Mouse (Mus musculus) midbrain, embryonic 11.5 days (tissue): ENCODE measurements at regions not wholly inside any gene's neighbourhood (a gene's known extent, or its start where the extent isn't known, plus 50 kb on each side); places are given as distances from the start of the nearest gene placed in this dataset.

Source experiments
- ATAC-seq: fragments of 200-750 bp; cut with Nextera tagmentation; 2 replicates; pipeline ENCODE4 v1.8.0; 2017; ENCODE audit warnings: moderate TSS enrichment, moderate library complexity; ENCODE audit not compliant: low FRiP score
- DNase-seq: peaks from one replicate; pipeline ENCODE4 v3.0.0; 2015; ENCODE audit warnings: low spot score; ENCODE audit errors: missing footprints
- H3K27ac ChIP-seq: fragments of 300-500 bp; sonication (generic); 2 replicates; pipeline ENCODE4 v1.5.1; 2014; ENCODE audit warnings: low read depth, low read length
- H3K27me3 ChIP-seq: fragments of 300-500 bp; sonication (generic); 2 replicates; pipeline ENCODE4 v1.6.1; 2014; ENCODE audit warnings: mild to moderate bottlenecking, low read length, moderate library complexity, mixed read lengths; ENCODE audit not compliant: control insufficient read depth, insufficient read depth
- H3K36me3 ChIP-seq: fragments of 300-500 bp; sonication (generic); 2 replicates; pipeline ENCODE4 v1.6.1; 2014; ENCODE audit warnings: mild to moderate bottlenecking, low read length, moderate library complexity, mixed read lengths; ENCODE audit not compliant: control insufficient read depth, insufficient read depth
- H3K4me1 ChIP-seq: fragments of 300-500 bp; sonication (generic); 2 replicates; pipeline ENCODE4 v1.6.1; 2014; ENCODE audit warnings: low read length; ENCODE audit not compliant: control insufficient read depth, insufficient read depth
- H3K4me2 ChIP-seq: fragments of 300-500 bp; sonication (generic); 2 replicates; pipeline ENCODE4 v1.6.1; 2014; ENCODE audit warnings: mild to moderate bottlenecking, moderate library complexity
- H3K4me3 ChIP-seq: fragments of 300-500 bp; sonication (generic); 2 replicates; pipeline ENCODE4 v1.5.1; 2014; ENCODE audit warnings: low read depth, low read length
- H3K9ac ChIP-seq: fragments of 300-500 bp; sonication (generic); 2 replicates; pipeline ENCODE4 v1.6.1; 2014; ENCODE audit warnings: low read length
- H3K9me3 ChIP-seq: fragments of 300-500 bp; sonication (generic); 2 replicates; pipeline ENCODE4 v1.6.1; 2016; ENCODE audit warnings: low read length; ENCODE audit not compliant: control insufficient read depth
- WGBS: fragments of 180-500 bp; shearing (Covaris S2); extraction: QIAGEN DNeasy Blood & Tissue Kit; methylation state at CpG from one replicate; pipeline ENCODE4 v1.1.7; 2014; 5-methylcytosine and 5-hydroxymethylcytosine counted together

- H3K27me3 ChIP-seq: no peaks in the 10 kb centered on the region
- no peaks in the 10 kb centered on the region for H3K9me3 ChIP-seq
- H3K27ac ChIP-seq: no peak overlapping the region
- no peaks in the 10 kb centered on the region for H3K4me1 ChIP-seq
- DNase-seq (no peak), ATAC-seq (no peak)
- H3K4me3 ChIP-seq: no peak overlapping the region
- no peak overlapping the region for H3K4me2 ChIP-seq
- WGBS: 95% methylated on average over 1 of the region's 1 CpGs
- H3K36me3 ChIP-seq: no peaks in the 10 kb centered on the region
- H3K9ac ChIP-seq: no peak overlapping the region
These were observed 475.3 kb downstream of the Dach1 start for GRCm38 (mm10) chr14:97694238-97694637.

- ATAC-seq (no peak), DNase-seq (no peak)
- H3K27me3 ChIP-seq: no peaks in the 10 kb centered on the region
- 87% methylated on average over 3 of the region's 3 CpGs for WGBS
- H3K27ac ChIP-seq: no peak overlapping the region
- no peak overlapping the region for H3K4me2 ChIP-seq
- H3K4me1 ChIP-seq: no peaks in the 10 kb centered on the region
- no peak overlapping the region for H3K4me3 ChIP-seq
- H3K9me3 ChIP-seq: no peaks in the 10 kb centered on the region
- no peak overlapping the region for H3K9ac ChIP-seq
- no peaks in the 10 kb centered on the region for H3K36me3 ChIP-seq
These were observed 484.9 kb downstream of the Dach1 start for GRCm38 (mm10) chr14:97684617-97685016.

- no peaks in the 10 kb centered on the region for H3K4me1 ChIP-seq
- DNase-seq: no peak
- ATAC-seq: no peak
- H3K4me3 ChIP-seq: no peak overlapping the region
- no peaks in the 10 kb centered on the region for H3K27me3 ChIP-seq
- H3K27ac ChIP-seq: no peak overlapping the region
- no peak overlapping the region for H3K9ac ChIP-seq
- no peaks in the 10 kb centered on the region for H3K36me3 ChIP-seq
- 79% methylated on average over 2 of the region's 2 CpGs for WGBS
- H3K9me3 ChIP-seq: no peaks in the 10 kb centered on the region
- no peak overlapping the region for H3K4me2 ChIP-seq
These were observed 501.8 kb downstream of the Dach1 start for GRCm38 (mm10) chr14:97667806-97668205.

DNA sequence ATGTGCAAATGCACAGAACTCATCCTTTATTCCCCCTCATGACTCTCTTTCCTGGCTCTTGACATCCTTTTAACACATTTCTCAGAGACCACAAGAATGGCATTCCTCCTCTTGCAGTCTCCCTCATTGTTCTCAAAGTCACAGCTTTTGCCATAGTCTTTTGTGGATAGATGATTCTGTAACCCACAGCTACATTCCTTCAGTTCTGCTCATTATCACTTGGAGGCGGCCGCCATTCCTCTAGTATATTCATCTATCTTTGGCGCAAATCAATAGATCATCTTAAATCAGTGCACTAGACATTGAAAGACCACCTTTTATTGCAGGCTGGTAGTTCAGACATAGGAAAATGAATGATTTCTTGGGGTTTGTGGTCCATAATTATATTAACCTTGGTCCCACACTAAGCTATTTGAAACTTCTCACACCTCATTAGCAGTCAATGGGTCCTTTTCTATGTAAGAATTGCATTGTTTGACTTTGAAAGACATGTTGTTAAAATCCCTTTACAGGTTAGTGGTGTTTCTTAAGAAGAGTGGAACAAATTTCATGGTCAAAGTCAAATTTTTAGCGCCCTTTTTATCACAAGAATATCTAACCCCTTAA is 531.3 kb downstream of the Dach1 start:
- Histone ChIP-seq H3K27me3 (no peaks in the 10 kb centered on the region), H3K4me3 (no peak overlapping the region), H3K4me1 (no peaks in the 10 kb centered on the region), H3K9me3 (no peaks in the 10 kb centered on the region), H3K9ac (no peak overlapping the region), H3K27ac (no peak overlapping the region), H3K4me2 (no peak overlapping the region), H3K36me3 (no peaks in the 10 kb centered on the region)
- ATAC-seq (peak; percentile 88), DNase-seq (no peak)
- WGBS: 36% methylated on average over 4 of the region's 4 CpGs

DNA sequence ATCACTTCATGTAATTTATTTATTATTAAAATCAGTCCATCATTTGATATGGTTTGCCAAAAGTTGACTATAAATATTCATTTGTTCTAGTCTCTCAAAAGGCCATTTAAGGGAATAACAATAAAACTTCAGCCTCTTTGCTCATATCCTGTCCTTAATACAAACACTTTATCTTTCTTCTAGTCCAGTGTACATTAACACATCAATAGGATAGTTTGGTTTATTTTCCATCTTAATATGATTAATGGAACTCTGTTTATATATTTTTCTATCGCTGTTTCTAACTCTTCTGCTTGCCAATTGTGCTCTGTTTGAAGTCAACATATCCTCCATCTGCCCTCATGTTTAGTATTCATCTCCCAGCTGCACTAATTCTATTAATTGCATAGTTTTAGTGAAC is 558.1 kb downstream of the Dach1 start:
- Histone ChIP-seq H3K9me3 (no peaks in the 10 kb centered on the region), H3K27ac (no peak overlapping the region), H3K9ac (no peak overlapping the region), H3K4me2 (no peak overlapping the region), H3K36me3 (no peaks in the 10 kb centered on the region), H3K4me1 (no peaks in the 10 kb centered on the region), H3K27me3 (no peaks in the 10 kb centered on the region), H3K4me3 (no peak overlapping the region)
- ATAC-seq: no peak
- 89% methylated on average over 1 of the region's 1 CpGs for WGBS
- no peak for DNase-seq

DNA sequence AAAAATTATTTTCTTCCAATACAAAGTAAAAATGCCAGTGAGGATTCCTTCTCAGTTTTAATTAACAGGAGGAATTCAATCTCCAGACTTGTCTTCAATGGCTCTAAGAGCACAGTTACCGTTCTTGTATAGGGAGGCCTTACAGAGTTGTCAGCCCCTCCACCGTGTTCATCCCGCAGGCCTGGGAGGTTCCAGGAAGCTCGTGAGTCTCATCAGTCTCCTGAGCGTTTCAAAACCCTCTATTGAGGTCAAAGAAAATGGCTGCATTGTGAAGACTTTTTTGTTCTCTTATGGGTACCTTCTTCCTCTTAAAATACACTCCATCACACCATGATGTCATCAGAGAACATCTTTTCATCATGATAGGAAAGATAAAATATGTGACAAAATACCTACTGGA is 572.9 kb downstream of the Dach1 start:
- no peak overlapping the region for H3K27ac ChIP-seq
- ATAC-seq: no peak
- no peaks in the 10 kb centered on the region for H3K4me1 ChIP-seq
- H3K9ac ChIP-seq: no peak overlapping the region
- H3K4me3 ChIP-seq: no peak overlapping the region
- no peaks in the 10 kb centered on the region for H3K36me3 ChIP-seq
- no peaks in the 10 kb centered on the region for H3K27me3 ChIP-seq
- DNase-seq: no peak
- H3K9me3 ChIP-seq: no peaks in the 10 kb centered on the region
- H3K4me2 ChIP-seq: no peak overlapping the region
- 49% methylated on average over 5 of the region's 5 CpGs for WGBS

GRCm38 (mm10) chr14:97588611-97589010 is 581.0 kb downstream of the Dach1 start:
- Histone ChIP-seq H3K4me1 (peaks cover 5% of the 10 kb centered on the region), H3K4me2 (no peak overlapping the region), H3K4me3 (no peak overlapping the region), H3K9ac (no peak overlapping the region), H3K36me3 (no peaks in the 10 kb centered on the region), H3K9me3 (no peaks in the 10 kb centered on the region), H3K27ac (no peak overlapping the region; the same call in 1 of the 2 replicates), H3K27me3 (no peaks in the 10 kb centered on the region)
- WGBS: 68% methylated on average over 4 of the region's 4 CpGs
- DNase-seq: no peak
- 0 out of 2 replicates have a peak, but pooled peaks have one; percentile 13 for ATAC-seq

DNA sequence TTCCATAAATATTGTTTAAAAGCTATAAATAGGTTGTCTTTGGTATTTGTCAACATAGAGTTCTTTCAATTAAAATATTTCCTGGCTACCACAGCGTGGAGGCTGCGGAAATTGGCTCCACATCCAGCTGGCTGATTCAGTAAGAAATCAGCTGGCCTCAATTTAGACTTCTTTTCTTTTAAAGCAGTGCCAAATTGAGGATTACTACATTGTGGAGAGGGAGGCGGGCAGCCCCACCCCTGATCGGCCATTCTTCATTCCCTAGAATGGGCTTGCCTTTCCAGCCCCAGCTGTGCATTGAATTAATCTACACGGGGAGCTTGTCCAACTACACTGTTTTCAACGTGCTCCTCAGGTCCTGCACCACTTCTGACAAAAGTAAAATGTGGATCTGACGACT is 581.4 kb downstream of the Dach1 start:
- H3K9ac ChIP-seq: no peak overlapping the region
- H3K27me3 ChIP-seq: no peaks in the 10 kb centered on the region
- DNase-seq (no peak), ATAC-seq (peak; percentile 87)
- no peak overlapping the region; the same call in 1 of the 2 replicates for H3K27ac ChIP-seq
- H3K36me3 ChIP-seq: no peaks in the 10 kb centered on the region
- 13% methylated on average over 7 of the region's 7 CpGs for WGBS
- no peaks in the 10 kb centered on the region for H3K9me3 ChIP-seq
- peaks cover 5% of the 10 kb centered on the region for H3K4me1 ChIP-seq
- no peak overlapping the region for H3K4me3 ChIP-seq
- H3K4me2 ChIP-seq: no peak overlapping the region

DNA sequence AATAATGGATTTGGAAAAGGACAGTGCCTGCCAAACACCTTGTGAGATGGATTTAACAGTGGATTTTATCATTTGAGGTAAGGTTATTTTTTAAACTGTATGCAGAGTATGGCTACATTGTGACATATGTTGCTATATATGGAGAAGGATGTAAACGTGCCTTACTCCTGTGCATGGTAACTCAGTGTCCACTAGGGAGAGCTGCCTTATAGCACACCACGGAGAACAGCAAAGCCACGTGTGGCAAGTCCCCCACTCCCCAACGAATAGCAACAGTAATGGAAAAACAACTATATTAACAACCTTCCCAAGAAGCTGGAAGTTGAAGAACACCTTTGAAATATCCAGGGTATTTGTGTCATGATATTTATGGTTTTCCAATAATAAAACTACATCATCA is 582.6 kb downstream of the Dach1 start:
- no peaks in the 10 kb centered on the region for H3K36me3 ChIP-seq
- 20% methylated on average over 4 of the region's 4 CpGs for WGBS

More for the DNA sequence above, 582.6 kb downstream of the Dach1 start:
- Histone ChIP-seq H3K4me1 (peaks cover 5% of the 10 kb centered on the region), H3K9ac (no peak overlapping the region), H3K4me3 (no peak overlapping the region), H3K9me3 (no peaks in the 10 kb centered on the region), H3K4me2 (no peak overlapping the region), H3K27ac (no peak overlapping the region), H3K27me3 (no peaks in the 10 kb centered on the region)
- peak; percentile 81 for DNase-seq
- peak; percentile 86 for ATAC-seq
